Mouse (Mus musculus) lung, postnatal 10 days (tissue): ENCODE measurements around the gene Cnnm4.

Experiments used
- DNase-seq: peaks from one replicate; pipeline ENCODE4 v3.0.0; 2021

Cnnm4 gene

DNA sequence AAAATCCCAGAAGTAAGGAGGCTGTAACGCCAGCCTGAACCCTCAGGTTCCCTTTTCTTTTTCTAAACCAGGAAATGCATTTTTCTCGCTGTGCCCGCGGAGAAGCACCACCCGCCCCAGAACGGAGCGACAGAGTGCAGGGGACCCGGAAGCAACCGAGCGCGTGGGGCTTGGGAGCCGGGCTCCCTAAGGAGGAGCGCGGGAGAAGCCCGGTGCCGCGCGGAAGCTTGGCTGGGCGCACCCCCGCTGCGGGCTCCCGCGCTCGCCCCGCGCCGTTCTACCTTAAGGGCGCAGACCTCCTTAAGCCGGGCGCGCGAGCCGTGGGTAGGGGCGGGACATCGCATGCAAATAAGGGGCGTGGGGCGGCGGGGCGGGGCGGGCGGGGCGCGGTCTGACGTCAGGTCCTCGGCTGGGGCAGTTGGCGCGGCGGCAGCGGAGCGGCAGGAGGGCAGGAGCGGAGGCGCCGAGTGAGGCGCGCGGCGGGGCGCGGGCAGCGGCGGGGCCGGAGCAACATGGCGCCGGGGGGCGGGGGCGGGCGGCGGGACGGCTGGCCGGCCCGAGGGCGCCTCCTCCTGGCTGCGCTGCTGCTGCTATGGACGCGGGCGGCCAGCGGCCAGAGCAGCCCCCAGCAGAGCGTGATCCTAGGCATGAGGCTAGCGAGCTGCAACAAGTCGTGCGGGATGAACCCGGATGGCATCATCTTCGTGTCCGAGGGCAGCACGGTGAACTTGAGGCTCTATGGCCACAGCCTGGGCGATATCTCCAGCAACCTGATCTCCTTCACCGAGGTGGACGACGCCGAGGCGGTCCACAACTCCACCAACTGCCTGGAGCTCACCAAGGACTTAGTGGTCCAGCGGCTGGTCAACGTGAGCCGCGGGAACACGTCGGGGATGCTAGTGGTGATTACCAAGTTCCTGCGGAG lies at the start of gene Cnnm4:
Cnnm4 (plus strand) TSS at position 440 of the 925 bp plus-strand sequence.
- DNase-seq, result peak; percentile 90

DNA sequence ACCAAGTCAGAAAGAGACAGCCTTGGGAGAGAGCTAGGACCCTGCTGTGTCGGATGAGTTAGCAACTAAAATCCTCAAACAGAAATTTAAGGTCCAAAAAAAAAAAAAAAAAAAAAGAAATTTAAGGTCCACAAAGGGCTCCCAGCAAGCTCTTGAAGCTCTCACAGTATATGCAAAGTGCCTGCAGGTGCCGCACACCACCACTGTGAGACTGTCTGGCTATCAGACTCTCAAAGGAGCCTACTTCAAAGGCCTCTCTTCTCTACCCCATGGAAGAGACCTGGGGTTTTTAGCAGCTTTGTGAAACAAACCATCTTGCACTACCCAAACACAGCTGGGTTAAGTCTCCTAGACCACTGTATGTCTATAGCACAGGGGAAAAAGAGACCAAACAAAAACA lies 41.9 kb upstream of the Cnnm4 start:
- DNase-seq, result no peak

GRCm38 (mm10) chr1:36432999-36433398 lies 38.4 kb upstream of the Cnnm4 start:
- DNase-seq, result no peak

DNA sequence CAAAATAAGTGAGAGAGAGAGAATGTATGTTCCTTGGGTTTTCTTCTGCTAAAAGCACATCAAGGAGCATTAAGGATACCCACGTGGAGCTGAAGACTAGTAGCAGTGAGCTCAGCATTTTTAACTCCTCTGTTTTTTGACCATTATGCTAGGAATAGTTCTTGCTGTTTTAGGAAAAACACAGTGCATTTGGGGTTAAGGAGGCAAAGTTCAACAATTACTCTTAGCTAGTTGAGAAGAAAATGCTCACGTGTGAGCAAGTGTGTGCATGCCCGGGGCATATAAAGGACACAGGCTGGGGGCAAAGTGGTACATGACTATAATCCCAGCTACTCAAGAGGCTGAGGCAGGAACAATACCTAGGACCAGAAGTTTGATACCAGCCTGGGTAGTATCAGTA lies 37.8 kb upstream of the Cnnm4 start:
- no peak for DNase-seq

DNA sequence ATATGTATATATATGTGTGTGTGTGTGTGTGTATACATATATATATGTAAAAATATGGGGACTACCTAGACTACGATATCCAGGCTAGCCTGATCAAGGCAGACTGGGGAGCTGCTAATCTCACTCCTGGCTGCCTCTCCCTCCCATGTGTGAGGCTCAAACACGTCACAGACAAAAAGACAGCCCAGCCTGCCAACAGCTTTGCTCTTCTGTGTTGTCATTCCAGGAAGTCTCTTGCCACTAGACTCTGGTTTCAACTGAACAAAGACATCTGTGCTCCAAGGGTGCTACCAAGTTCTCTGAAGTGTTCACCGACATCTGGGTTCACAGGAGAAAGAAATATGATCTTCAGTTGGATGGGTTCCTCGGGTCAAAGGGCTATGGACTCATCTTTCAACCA lies 36.3 kb upstream of the Cnnm4 start:
- peak; percentile 8 for DNase-seq

DNA sequence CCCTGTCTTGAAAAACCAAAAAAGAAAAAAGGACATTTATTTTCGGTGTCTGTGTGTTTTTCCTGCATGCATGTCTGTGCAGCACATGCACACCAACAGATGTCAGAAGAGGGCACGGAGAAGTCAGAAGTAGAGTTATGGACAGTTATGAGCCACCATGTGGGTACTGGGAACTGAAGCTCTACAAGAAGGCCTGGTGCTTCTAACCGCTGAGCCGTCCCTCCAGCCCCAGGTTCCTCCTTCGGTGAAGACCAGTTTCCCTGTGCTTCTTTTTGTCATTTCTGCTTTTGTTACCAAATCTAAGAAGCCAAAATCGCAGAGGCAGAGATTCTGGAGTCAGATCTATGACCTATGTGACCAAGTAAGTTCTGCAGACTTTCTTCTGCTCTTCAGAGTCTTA lies 34.9 kb upstream of the Cnnm4 start:
- DNase-seq, result no peak

GRCm38 (mm10) chr1:36437223-36437622 lies 34.2 kb upstream of the Cnnm4 start:
- no peak for DNase-seq

DNA sequence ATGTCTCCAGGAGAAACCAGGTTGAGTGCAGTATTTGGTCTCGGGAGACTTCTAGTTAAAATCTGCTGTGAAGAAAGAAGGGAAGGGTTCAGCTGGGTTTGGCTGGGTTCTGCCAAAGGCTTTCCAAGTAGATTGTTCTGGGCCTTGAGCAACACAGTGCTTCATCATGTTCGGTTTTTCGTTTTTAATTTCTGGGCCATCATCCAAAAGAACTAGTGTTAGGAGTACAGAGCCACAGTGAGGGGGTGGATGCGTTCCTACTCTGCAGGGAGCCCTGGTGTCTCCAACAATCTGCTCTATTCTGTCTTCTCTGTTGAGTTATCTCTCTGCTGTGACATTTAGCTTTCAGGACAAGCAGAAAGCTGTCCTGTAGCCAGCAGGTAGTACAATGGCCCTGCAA lies 30.3 kb upstream of the Cnnm4 start:
- peak; percentile 66 for DNase-seq

- DNase-seq, result peak; percentile 98
Observed at GRCm38 (mm10) chr1:36444471-36445464, 26.7 kb upstream of the Cnnm4 start, which contains the start of gene Lman2l. Lman2l (minus strand) TSS chr1:36445271.

DNA sequence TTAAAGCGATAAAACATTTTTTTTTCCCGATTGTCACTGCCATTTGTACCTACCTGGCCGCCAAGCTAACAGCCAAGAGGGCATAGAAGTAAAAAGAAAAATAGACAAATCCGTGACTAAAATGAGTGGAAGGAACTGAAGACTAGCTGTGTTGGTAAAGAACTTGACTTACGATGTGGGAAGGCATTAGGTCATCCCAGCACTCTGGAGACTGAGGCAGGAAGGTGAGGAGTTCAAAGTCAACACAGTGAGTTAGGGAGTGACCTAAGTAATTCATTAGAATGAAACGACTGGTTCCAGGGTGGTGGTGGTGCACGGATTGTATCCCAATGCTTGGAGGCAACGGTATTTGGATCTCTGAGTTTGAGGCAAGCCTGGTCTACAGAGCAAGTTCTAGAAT lies 25.9 kb upstream of the Cnnm4 start:
- DNase-seq, result no peak

GRCm38 (mm10) chr1:36446106-36446824 lies 25.2 kb upstream of the Cnnm4 start:
- DNase-seq, result no peak

GRCm38 (mm10) chr1:36446841-36447240 lies 24.6 kb upstream of the Cnnm4 start:
- DNase-seq, result no peak

DNA sequence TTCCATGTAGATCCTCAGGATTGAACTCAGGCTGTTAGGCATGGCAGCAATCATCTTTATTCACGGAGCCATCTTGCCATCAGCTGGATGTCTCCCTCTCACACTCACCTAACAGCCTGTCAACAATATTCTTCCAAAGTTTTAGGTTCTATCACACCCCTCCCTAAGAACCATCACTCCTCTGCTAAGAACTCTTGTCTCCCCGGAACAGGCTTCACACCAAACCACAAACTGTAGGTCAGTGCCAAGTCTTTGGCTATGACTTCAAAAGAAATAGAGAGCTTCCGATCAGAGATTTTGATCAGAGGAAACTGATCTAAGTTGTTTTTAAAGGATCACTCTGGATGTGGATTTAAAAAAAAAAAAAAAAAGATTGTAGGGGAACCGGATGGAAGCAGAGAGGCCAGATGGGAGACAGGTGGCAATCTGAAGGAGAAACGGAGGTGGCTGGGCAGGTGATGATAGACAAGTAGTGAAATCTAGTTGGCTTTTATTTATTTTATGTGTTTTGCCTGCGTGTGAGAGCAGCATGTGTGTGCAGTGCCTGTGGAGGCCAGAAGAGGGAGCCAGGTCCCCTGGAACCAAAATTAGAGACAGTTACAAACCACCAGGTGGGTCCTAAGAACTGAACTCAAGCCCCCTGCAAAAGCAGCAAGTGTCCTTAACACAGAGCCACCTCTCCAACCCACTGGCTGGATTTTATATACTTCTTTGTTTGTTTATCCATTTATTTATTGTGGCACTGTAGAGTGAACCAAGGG lies 17.2 kb upstream of the Cnnm4 start:
- DNase-seq, result no peak

DNA sequence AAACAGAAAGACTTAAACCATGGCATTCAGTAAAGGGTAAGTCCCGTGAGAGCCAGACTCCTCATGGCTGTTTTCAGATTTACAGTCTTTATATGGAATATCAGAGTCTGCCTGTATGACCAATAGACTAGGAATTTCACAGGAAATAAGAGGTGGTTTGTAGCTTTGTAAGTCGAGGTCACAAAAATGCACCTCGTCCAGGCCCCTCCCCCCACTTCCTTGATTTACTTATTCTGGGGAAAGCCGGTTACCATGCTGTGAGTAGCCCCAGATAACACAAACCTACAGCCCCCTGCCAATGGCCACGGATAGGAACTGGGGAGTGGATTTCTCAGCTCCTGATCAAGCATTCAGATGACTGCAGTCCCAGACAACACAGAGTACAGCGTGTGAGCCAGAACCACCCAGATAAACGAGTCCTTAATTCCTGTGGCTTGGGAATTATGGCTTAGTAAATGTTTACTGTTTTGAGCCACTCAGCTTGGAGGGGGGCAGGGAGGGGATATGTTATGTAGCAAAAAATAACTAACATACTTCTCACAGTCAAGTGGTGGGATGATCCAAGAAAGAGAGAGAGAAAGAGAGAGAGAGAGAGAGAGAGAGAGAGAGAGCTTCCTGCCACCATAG lies 13.9 kb upstream of the Cnnm4 start:
- peak; percentile 43 for DNase-seq

DNA sequence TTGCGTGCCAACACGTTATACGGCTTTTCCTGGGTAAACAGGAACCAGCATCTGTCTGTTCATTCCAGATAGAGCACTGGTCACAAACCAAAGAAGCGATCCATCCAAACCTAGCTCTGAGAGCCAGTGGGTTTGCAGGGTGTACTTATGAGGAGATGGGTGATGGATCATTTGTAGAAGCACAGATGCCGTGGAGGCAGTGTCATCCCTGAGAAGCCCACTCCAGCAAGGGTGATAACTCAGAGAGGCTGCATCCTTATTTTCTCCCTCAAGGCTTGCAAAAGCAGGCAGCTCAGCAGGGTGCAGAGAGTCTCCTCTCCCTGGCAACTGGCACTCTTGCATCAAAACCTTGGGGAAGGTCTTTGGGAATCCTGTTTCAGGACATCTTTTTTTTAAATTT lies 13.3 kb upstream of the Cnnm4 start:
- DNase-seq, result no peak

GRCm38 (mm10) chr1:36461829-36462228 lies 9.6 kb upstream of the Cnnm4 start:
- DNase-seq, result no peak

DNA sequence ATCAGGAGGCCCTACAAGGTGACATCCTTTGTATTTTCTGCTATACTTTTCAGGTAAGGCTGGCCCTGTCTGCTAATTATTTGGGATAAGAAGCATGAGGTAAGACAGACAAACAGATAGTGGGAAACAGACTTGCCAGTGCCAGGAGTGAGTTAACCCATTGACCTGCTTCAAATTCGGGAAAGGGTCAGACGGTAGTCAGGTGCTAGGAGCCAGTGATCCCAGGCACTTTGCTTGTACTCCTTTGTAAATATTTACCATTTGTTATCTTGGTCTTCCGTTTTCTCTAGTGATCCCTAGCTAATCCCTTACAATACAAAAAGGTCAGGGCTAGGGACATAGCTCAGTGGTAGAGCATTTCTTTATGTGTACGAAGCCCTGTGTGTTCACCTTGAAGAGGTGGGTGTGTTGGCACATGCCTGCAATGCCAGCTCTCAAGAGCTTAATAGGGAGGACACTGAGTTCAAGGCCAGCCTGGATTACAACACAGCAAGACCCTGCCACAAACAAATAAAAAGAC lies 5.7 kb upstream of the Cnnm4 start:
- no peak for DNase-seq

DNA sequence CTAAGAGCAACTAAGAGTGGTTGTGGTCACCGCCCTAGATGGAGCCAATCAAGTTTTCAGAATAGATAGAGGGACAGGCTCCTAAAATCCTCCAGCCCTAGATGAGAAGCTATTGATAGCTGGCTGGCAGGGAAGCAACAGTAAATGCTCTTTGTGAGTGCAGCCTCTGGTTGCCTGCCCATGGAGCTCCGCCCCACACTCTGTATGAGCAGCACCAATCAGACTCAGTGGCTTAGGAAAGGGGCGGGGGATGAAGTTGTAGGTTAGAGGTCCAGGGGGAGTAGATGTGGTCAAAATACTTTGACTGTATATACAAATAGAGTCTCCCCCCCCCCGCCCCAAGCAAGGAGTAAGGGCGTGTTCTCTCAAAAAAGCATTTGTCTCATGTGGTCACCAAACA lies 4.0 kb upstream of the Cnnm4 start:
- no peak for DNase-seq

DNA sequence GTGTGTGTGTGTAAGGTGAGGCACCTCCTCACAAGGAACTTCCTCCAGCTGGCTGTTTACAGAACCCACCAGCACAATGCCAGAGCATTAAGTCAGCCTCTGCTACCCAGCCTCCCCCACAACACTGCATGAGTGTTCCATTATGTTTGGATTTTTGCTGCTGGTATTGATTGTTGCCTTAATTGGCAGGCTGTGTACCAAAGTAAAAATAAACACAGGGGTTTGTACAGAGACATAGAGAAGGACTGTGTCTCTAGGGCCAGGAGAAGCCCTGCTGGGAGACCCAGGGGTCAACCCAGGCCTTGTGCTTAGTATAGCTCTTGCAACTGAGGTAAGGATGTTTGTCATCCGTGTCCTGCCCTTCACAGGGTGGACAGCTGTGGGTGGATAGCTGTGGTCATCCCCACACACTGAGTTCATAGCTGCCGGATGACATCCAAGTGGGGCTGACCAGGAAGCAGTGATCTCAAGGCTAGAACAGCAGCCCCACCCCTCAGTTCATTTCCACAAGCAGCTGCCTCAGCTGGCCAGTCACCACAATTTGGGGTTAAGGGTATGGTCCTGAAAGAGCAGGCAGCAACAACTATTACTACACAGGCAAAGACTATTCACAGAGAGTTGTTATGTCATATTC lies 1.5 kb upstream of the Cnnm4 start:
- DNase-seq, result no peak

- no peak for DNase-seq
Observed at GRCm38 (mm10) chr1:36472106-36472440, 653 bp downstream of the Cnnm4 start.

GRCm38 (mm10) chr1:36473211-36473780 lies 1.9 kb downstream of the Cnnm4 start:
- no peak for DNase-seq
